Mouse (Mus musculus) heart, adult 2 months (tissue): ENCODE measurements around the gene Phactr1.

ENCODE experiments used
- CTCF ChIP-seq: fragments of 200-600 bp; IDR thresholded peaks from 2 replicates; pipeline ENCODE4 v1.8.1; 2022; ENCODE audit warnings: antibody characterized with exemption, mild to moderate bottlenecking, moderate library complexity
- EP300 ChIP-seq: fragments of 200-500 bp; IDR thresholded peaks from 2 replicates; pipeline ENCODE4 v1.6.1; 2011; ENCODE audit warnings: low read depth, low read length, control low read depth; ENCODE audit not compliant: insufficient read depth
- POLR2A ChIP-seq: fragments of 200-500 bp; IDR thresholded peaks from 2 replicates; pipeline ENCODE4 v1.6.1; 2011; ENCODE audit warnings: mild to moderate bottlenecking, low read depth, low read length, control low read depth; ENCODE audit not compliant: insufficient read depth

DNA sequence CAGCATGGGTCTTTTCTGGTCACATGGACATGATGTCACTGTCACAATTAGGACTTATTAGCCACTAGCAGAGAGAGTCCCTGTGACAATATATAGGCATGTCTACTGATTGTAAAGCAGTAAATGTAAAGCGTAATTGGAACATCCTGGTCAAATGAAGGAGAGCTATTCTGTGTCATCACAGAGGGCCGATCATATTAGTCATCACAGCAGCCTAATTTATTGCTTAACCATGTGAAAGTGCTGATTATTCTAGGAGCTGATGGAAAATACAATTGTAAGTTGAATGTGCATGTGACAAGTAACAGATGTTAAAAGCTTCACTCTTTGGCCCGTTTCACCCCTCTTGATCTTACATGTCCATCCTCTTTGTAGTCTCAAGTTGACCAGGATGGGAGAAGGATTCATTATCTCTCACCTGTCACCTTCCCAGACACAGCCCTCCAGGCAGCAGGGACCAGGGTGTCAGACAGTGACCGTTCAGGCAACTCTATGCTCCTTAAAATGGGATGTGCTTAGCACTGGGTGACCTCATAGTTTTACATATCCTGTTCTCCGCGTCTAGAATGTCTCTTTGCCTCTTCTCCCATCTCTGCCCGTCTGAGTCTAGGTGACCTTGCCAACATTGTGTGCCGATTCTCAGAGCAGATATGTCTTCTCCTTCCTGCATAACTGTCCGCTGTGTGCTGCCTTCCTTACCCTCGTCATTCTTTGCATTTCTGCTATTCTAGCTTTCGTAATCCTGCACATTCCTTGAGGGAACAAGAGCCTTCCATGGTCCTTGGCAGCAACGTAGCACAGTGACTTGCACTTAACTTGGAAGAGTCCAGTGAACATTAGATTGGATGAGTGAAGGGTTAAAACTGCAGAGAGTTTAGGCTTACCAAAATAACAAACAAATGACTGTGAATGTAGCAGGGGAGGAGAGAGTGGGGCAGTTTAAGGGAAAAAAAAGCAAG lies 209.4 kb downstream of the Phactr1 start:
- TF ChIP-seq CTCF (no peak), POLR2A (no peak), EP300 (no peak)
